Mouse (Mus musculus) small intestine, adult 2 months (tissue): ENCODE measurements around the gene Bbs9. TPM values are rescaled to one million over a fixed set of nuclear protein-coding genes. Genes with fewer than 3 reads are reported as not detected.

ENCODE experiments used
- H3K27ac ChIP-seq: fragments of 200-500 bp; 2 replicates; pipeline ENCODE4 v1.5.1; 2012; ENCODE audit warnings: low read depth, low read length, control low read depth, inconsistent platforms; ENCODE audit not compliant: insufficient read depth
- H3K27me3 ChIP-seq: fragments of 200-500 bp; 2 replicates; pipeline ENCODE4 v1.6.1; 2012; ENCODE audit warnings: mild to moderate bottlenecking, moderate library complexity, low read length, inconsistent platforms; ENCODE audit not compliant: control insufficient read depth, insufficient read depth
- H3K36me3 ChIP-seq: fragments of 200-500 bp; 2 replicates; pipeline ENCODE4 v1.6.1; 2012; ENCODE audit warnings: mild to moderate bottlenecking, low read length, control low read depth, inconsistent platforms; ENCODE audit not compliant: control insufficient read depth, insufficient read depth
- H3K4me1 ChIP-seq: fragments of 200-500 bp; 2 replicates; pipeline ENCODE4 v1.6.1; 2012; ENCODE audit warnings: low read length, inconsistent platforms, mixed read lengths; ENCODE audit not compliant: control insufficient read depth, insufficient read depth, insufficient read length
- H3K4me3 ChIP-seq: fragments of 200-500 bp; 2 replicates; pipeline ENCODE4 v1.5.1; 2012; ENCODE audit warnings: low read depth, mild to moderate bottlenecking, control low read depth, inconsistent platforms, low read length, moderate library complexity
- CTCF ChIP-seq: fragments of 200-500 bp; IDR thresholded peaks from 2 replicates; pipeline ENCODE4 v1.5.1; 2012; ENCODE audit warnings: low read depth, mild to moderate bottlenecking, control low read depth, inconsistent platforms, low read length, moderate library complexity, mixed read lengths; ENCODE audit not compliant: insufficient replicate concordance, insufficient read length; ENCODE audit errors: extremely low read depth
- POLR2A ChIP-seq: fragments of 200-500 bp; IDR thresholded peaks from 2 replicates; pipeline ENCODE4 v1.6.1; 2012; ENCODE audit warnings: low read depth, mild to moderate bottlenecking, control low read depth, inconsistent platforms, low read length, moderate library complexity
- WGBS: fragments of 180-500 bp; shearing (Covaris S2); methylation state at CpG from one replicate; pipeline ENCODE4 v1.1.7; 2018; 5-methylcytosine and 5-hydroxymethylcytosine counted together
- polyA plus RNA-seq: library from polyadenylated mRNA; depleted of rRNA; stranded (reverse); fragments of >200 nt; gene quantifications from 2 replicates; pipeline ENCODE4 v1.2.3, GENCODE M21; 2012

Bbs9 gene
- polyA plus RNA-seq, 1 experiment = 5.4 TPM

DNA sequence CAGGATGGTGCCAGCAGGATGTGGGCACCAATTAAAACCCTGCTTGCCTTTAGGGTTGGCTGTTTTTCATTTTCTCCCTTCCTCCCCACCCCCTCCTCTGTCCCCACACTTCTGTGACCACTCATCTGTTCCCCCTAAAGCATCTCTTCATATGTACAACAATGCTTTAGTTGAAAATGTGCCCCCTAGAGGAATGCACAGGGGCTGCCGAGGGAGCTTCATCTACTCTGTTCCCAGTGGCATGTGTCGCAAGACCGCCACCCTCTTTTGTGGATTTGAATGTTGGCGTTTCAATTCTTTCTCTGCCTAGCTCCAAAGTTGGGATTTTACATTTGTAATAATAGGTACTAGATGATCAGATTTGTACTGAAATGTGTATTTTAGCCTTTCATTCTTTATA lies 204.0 kb downstream of the Bbs9 start:
- H3K27me3 ChIP-seq = no peaks in the 10 kb centered on the region
- no peak overlapping the region for H3K27ac ChIP-seq
- H3K4me3 ChIP-seq = no peak overlapping the region
- WGBS = 91% methylated on average over 4 of the region's 4 CpGs
- peaks cover 2% of the 10 kb centered on the region; the same call in 1 of the 2 replicates for H3K4me1 ChIP-seq
- H3K36me3 ChIP-seq = no peaks in the 10 kb centered on the region
- TF ChIP-seq CTCF (no peak), POLR2A (no peak)

DNA sequence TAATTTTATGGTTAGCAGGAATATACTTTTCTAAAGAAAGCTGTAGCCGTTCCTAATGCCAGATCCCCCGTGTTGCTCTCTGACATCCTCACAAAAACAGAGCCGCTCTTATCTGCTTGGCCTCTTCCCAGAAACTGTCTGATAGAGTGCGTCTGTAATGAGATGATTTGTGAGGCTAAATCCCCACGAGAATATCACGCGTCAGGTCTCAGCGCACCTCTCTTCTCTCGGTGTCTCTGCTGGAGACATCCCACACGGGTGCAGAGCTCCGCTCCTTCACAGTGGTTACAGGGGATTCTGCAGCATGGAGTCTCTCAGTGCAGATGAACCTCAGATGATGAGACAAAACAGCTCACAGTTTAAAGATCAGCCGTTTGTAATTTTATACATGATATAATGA lies 204.5 kb downstream of the Bbs9 start:
- no peaks in the 10 kb centered on the region for H3K27me3 ChIP-seq
- no peaks in the 10 kb centered on the region for H3K36me3 ChIP-seq
- no peak overlapping the region for H3K27ac ChIP-seq
- H3K4me1 ChIP-seq = peaks cover 2% of the 10 kb centered on the region; the same call in 1 of the 2 replicates
- WGBS = 82% methylated on average over 12 of the region's 12 CpGs
- TF ChIP-seq POLR2A (no peak), CTCF (no peak)
- no peak overlapping the region for H3K4me3 ChIP-seq

DNA sequence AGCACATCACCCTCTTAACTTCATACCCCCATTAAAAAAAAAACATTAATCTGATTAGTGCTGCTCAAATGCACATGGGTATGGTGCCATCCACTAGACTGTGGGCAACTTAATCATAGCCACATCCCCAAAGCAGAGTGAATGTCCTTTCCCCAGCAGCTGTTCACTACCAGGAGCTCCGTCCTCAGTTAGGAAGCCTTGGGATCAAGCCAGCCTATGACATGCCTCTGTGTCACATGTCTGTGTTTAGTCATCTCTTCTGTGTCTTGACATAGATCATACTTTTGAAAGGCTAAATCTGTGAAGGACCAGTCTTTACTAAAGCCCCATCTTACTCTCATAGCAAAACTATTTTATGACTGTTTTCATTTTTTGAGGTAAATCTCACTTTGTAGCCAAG lies 205.0 kb downstream of the Bbs9 start:
- Histone ChIP-seq H3K27ac (no peak overlapping the region), H3K4me1 (peaks cover 2% of the 10 kb centered on the region; the same call in 1 of the 2 replicates), H3K4me3 (no peak overlapping the region), H3K36me3 (no peaks in the 10 kb centered on the region), H3K27me3 (no peaks in the 10 kb centered on the region)
- WGBS = 73% methylated on average over 1 of the region's 1 CpGs
- TF ChIP-seq CTCF = no peak
- no peak for TF ChIP-seq POLR2A

DNA sequence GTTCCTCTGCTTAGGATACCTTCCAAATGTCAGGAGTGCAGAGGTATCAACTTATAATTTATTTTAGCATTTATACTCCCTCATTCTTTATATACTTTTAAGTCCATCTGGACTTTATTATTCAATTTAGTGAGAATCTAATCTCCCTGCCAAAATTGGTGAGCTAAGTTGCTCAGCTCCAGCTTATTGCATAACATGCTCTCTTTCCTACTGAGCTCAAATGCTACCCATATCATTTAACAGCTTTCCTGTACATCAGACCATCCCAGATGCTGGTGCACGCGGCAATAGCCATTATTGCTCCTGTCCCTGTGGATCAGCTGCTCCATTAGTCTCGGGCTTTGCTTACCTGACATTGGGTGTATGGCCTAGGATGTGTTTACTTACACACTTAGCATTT lies 208.3 kb downstream of the Bbs9 start:
- Histone ChIP-seq H3K4me3 (no peak overlapping the region), H3K27ac (no peak overlapping the region), H3K36me3 (no peaks in the 10 kb centered on the region), H3K4me1 (no peaks in the 10 kb centered on the region), H3K27me3 (no peaks in the 10 kb centered on the region)
- WGBS = 82% methylated on average over 3 of the region's 3 CpGs
- TF ChIP-seq CTCF (no peak), POLR2A (no peak)

DNA sequence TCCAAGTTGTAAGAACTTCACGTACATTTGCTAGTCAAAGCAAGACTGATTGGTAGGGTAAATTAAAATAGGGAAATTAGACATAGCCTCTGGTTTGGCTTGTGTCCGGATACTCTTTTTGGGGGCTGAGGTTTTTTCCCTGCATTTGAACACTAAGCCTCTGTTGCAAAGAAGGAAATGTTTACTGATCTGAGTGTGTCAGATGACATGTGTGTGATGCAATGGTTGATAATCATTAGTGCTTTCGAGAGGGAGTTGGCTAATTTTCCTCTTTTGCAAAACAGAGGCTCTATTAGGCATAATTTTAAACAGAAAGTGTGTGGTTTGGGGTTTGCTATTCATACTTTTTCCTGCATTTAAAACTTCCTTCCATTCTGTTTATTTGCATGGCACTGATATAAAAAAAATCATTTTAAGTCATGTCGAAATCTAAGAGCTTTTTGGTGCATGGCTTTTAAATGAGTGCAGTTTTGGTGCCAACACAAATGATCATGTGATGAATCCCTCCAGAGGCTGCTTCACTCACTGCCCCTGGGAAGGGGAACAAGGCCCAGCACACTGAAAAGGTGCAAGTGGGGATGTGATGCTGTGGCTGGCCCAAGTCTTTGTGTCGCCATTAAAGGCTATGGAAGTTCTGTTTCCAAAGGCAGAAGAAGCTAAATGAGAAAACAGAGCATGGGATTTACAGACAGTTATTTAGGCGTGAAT lies 211.4 kb downstream of the Bbs9 start:
- H3K4me1 ChIP-seq = no peaks in the 10 kb centered on the region
- TF ChIP-seq CTCF = no peak
- H3K27ac ChIP-seq = no peak overlapping the region
- H3K27me3 ChIP-seq = no peaks in the 10 kb centered on the region
- no peak overlapping the region for H3K4me3 ChIP-seq
- WGBS = 75% methylated on average over 6 of the region's 6 CpGs
- no peaks in the 10 kb centered on the region for H3K36me3 ChIP-seq

DNA sequence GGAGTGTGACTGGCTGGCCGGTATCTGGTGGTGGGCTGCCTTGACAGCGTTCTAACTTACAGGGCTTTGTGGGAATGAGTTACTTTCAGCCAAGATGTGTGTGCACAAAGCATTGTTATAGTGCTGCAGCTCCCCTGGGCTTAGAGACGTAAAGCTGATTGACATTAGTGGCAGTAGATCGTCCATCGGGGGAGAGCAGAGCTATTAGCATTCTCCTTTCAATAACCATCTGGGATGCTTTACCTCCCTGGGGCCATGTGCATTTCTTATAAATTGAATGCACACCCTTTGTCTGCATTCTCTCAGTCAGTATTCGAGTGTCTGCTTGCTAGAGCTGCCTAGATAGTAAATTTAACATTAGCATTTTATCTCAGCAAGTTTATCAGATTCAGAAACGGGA lies 214.7 kb downstream of the Bbs9 start:
- 75% methylated on average over 7 of the region's 7 CpGs for WGBS
- Histone ChIP-seq H3K4me3 (no peak overlapping the region), H3K27ac (no peak overlapping the region), H3K27me3 (no peaks in the 10 kb centered on the region), H3K4me1 (no peaks in the 10 kb centered on the region), H3K36me3 (no peaks in the 10 kb centered on the region)
- no peak for TF ChIP-seq POLR2A

DNA sequence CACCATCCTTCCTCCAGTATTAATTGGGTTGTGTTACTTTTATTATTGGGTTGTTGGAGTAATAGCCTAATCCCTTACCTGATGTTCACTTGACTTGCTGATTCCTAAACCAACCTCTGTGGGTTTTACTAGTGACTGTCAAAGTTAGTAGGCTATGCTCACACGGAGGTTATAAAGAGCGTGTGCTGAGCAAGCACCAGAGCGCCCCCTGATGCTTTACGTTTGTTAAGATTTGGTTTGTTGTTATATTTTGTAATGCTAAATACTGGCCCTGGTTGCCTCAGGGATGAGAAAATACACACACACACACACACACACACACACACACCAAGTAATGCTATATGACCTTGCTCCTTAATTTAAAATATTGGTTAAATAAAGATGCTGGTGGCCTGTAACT lies 219.9 kb downstream of the Bbs9 start:
- TF ChIP-seq POLR2A (no peak), CTCF (no peak)

More for the DNA sequence above, 219.9 kb downstream of the Bbs9 start:
- Histone ChIP-seq H3K27ac (no peak overlapping the region), H3K36me3 (no peaks in the 10 kb centered on the region), H3K4me3 (no peak overlapping the region), H3K27me3 (no peaks in the 10 kb centered on the region), H3K4me1 (no peaks in the 10 kb centered on the region)
- WGBS = 86% methylated on average over 4 of the region's 4 CpGs
